Mouse (Mus musculus) embryo, embryonic 10 days (tissue): ENCODE results near the gene Pp2d1.

Source experiments
- DNase-seq: peaks from one replicate; pipeline ENCODE4 v3.0.0-alpha.2; 2015; ENCODE audit warnings: low spot score

The Pp2d1 gene

DNA sequence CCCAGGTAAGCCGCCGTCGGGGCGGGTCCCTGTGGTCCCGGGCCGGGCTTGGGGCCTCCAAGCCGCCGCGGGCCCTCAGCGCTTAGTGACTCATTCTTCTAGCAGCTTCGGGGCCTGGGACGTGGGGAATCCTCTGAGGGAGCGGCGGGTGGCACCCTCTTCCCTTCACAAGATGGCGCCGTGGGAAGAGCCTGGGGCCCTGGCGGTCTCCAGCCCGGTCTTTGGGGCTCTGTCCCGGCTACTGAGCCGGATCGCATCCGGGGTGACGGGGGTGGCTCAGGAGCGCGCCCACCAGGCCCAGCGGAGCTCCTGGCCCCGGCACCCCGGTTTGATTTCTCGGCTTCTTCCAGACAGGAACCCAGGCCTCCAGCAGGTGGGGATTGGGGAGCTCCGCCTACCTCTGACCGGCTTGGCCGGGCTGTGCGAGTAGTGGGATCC is 59.6 kb downstream of the Pp2d1 start:
- peak; percentile 54 for DNase-seq

DNA sequence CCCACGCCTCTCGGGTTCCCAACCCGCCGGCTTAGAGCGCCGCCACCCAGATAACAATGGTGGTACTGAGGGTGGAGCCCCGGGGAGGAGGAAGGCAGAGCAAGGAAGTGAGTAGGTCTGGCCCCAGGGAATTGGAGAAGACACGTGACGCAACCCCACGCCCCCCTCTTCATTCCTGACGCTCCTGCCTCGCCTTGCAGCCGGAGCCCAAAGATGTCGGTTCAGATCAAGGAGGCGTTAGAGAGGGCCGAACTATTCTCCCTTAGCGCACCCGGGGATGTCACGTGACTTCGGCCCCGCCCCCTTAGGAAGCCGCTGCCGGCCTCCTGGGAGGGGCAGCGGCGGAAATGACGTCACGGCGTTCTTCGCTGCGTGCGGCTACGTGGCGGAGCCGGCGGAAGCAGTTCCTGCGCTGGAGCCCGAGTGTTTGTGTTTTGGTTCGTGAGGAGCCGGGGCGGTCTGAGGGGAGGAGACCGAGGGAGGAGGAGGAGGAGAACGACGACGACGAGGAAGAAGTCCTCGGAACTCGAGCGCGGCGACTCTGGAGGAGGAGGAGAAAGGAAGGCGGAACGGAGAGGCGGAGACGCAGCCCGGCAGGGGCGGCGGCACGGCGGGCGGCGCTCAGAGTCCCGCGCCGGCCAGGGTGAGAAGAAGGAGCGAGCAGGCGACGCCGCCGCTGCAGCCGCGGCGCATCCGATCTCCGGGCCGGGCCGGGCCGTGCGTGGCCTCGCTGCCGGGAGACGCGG is 60.2 kb downstream of the Pp2d1 start, which contains the start of gene Rab5a:
Rab5a (plus strand) TSS at position 377 of the 746 bp plus-strand sequence.
- peak; percentile 99 for DNase-seq

- DNase-seq, result no peak
Measured at GRCm38 (mm10) chr17:53478066-53478857, 61.0 kb downstream of the Pp2d1 start.

DNA sequence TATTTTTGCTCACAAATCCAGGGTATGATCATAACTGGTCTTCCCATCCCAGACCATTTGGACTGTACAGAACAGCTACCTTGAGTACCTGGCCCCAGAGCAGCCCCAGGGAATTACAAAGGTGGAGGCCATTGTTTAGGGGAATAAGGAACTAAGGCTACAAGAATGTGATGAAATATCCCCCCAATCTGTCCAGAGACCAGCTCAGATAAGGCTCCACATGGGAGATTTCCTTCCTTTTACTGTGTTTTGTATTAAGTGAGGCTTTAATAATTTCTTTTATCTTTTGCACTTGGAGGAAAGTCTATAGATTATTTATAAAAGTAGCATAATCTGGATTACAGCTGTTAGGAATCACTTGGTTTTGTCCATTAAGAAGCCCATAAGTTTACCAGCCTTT is 70.6 kb downstream of the Pp2d1 start:
- no peak for DNase-seq

DNA sequence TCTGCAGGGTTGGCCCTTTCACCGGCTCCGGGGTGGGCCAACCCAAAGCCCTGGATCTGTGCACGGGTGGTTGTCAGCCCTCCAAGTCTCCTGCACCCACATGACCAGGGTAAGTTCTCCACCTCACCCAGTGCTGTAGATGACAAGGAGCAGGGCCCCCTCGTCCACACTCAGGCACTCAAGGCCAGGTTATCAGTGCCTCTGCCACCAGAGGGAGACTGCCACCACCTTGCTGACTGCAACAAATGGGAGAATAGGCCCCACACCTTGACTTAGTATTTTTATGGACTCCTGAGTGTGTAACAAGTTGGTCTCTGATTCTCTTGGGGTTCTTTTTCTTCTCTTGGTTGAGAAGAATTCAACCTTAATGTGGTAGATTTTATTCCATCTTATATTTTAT is 73.7 kb downstream of the Pp2d1 start:
- DNase-seq, result peak; percentile 11

- DNase-seq, result no peak
Measured at GRCm38 (mm10) chr17:53463496-53463840, 75.8 kb downstream of the Pp2d1 start.

DNA sequence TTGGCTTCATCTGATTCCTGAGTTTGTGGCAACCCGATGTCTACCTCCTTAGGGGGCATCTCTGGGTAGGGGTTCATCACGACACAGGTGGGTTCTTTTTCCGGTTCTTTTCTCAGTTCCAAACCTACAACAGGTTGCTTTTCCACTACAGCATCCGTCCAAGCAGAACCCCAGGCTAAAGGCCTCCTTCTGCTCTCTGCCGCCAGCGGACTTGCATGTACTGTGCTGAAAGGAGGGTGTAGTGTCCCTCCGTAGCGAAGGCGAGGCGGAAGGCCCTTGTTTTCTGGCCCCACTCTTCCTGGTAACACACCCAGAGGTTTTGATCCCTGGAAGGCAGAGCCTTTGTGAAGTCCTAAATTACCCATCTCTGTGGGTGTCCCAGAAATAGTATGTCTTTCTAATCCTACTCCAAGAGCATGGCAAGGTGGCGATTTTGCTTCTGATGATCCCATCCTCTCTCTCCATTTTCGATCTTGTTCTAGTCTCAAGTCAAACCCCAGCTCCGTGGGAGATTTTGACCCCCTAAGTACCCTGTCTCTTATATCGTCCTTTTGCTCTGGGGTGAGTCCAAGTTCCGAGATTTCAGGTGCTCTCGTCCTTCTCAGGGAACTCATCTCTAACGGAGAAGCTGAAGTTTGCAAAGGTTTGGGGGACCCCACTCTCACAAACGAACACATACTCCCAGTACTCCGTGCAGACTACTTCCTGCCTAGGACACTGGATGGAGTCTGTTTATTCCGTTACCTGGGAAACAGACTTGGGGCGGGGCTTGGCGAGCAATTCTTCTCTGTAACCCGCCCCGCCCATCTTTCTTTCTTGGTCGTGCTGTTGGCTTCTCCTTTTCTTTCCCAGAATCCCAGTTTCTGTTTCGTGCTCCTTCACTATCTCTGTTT is 76.4 kb downstream of the Pp2d1 start, which contains the start of gene Efhb:
Efhb (minus strand) TSS at position 719 of the 893 bp plus-strand sequence.
- DNase-seq, result peak; percentile 84
